Mouse (Mus musculus): Measurements from ENCODE around the gene Cish. TPM values are rescaled to one million over a fixed set of nuclear protein-coding genes. Genes with fewer than 3 reads are reported as not detected.
A peak's percentile ranks its signal among the peaks of the same experiment; 100 is the strongest.

Gene Cish
- total RNA-seq, 1 experiment from 2014 or later: 14.9 TPM

DNA sequence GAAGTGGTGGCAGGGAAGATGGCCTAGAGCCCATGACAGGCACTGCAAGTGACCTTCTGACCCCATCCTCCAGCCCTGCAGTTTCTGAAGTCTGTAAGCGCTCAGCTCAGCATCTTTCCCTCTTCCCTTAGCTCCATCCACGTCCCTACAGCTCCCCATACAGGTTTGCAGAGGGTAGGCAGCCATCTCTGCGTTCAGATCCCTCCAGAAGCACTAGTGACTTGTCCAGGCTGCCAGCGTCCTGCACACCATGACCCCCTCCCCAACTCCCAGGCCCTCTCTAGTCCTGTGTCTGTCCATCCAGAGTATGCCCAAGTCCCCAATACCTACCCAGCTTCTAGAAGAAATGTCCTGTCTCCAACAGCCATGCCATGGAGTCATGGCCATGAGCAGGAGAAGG is 17.7 kb upstream of the Cish start:
- no peak for DNase-seq

- DNase-seq: peak; percentile 63
Observed at GRCm38 (mm10) chr9:107278527-107279377, 17.1 kb upstream of the Cish start.

DNA sequence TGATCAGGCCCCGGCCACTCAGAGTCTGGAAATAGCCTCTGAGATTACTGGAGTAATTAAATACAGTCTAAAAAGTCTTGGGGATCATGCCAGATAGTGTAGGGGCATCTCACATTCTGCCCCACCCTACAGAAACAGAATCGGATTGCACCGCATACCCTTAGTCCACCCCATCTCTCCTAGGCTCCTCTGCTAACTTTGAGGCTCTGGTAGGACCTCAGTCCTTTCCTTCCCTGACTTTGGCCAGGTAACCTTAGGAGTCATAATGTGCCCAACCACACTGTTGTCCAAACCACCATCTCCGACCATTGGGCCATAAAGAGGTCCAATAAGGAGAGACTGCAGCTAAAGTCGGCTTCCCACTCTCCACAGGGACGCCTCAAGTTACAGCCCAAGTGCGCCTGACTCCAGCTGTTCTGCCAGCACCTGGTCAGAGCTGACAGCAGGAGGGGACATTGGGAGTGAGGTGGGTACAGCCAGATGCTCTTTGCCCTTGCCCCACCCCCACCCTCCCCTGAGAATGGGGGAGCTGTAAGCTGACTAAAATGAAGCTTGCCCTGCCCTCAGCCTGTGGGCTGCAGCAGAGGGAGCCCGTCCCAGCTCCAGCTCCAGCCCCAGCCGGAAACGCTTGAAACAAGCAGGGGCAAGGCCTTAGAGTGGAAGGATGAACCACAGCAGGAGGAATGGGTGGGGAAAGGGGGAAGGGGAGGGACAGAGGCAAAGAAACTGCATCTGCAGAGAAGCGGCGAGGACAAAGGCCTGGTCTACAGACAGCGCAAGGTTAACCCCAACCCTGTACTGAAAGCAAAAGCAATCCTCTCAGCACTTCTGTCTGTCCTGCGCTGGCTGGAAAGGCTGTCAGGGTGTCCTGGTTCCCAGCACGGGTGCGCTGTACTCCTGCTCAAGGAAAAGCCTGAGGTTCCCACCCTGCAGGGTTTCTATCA is 16.2 kb upstream of the Cish start:
- DNase-seq: no peak

DNA sequence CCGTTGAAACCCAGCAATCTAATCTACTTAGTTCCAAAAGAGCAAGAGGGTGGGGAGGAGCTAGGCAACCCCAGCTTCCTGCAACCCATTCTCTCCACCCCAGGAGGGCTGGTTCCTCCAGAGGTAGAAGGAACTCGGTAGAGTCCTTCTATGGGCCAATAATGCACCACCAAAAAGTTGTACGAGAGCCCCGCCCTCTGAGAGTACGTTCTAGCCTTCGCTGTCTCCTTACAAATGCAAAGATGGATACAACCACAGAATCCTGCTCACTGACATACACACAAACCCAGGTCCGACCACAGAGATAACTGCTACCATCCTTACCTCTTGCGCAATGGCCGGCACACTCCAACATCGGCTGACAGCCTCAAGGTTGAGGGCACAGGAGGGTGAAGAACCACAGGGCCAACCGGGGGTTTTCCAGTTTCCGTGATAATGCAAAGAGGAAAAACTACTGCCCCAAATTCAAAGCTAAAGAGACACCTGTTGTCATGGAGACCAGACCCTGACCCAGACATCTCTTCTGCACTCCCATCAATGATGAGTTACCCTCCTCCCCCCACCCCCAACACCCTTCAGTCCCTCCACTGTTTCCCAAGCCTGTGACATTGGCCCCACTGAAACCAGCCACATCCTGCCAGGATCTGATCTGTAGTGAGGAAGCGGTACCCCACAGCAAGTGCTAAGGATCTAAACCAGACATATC is 15.4 kb upstream of the Cish start:
- peak; percentile 46 for DNase-seq

DNA sequence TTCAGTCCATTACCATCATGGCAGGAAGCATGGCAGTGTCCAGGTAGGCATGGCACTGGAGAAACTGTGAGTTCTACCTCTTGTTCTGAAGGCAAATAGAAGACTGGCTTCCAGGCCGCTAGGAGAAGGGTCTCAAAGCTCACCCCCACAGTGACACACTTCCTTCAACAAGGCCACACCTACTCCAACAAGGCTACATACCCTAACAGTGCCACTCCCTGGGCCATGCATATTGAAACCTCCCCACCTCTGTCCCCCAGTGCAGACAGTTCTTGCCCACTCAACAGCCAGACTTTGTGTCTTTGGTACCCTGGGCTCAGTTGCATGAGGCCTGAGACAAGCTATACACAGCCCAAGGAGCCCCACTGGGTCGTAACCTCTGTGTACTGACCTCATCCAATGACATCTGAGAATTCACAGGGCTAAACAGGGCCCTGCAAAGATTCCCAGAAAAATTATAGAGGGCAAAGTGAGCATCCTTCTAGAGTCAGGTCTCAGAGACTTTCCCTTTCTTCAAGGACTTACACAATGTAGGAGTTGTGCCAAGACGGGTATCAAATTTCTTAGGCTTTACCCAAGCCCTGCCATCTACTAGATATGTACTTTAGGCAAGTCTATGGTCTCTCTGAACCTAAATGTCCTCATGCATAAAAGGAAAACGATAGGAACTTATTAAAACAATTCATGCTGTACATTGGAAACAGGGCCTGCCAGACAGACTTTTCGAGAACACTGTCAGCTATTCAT is 14.4 kb upstream of the Cish start:
- no peak for DNase-seq

DNA sequence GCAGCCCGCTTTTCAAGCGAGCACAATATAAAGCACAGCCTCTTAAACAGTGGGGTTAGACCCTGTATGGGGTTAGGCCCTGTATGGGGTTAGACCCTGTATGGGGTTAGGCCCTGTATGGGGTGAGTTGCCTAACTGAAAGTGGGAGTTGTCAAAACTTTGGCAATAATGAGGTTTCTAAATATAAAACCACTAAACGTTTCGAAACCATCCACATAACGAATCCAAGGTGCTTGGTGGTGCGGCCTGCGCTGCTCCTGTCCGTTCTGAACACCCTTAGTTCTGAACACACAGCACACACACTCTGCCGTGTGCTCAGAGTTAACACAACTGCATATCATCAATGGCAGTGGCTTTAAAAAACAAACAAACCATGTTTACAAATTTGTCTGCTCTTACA is 12.9 kb upstream of the Cish start:
- DNase-seq: no peak

DNA sequence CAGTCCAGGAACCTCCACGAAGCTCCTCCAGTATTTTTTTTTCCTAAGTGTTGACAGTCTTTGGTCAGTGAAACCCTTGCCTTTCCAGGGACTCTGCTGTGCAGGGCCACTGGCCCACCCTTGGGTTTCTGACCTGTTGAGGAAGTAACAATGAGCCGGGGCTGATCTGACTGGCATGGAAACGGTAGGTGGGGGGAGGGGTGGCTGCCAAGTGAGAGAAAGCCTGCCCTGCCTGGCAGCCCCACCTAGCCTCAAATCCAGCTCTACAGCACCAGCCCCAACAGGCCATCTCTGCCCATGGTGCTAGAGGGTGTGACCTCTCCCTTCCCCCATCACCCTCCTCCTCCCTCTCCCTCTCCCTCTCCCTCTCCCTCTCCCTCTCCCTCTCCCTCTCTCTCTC is 10.8 kb upstream of the Cish start:
- no peak for DNase-seq

- DNase-seq: no peak
Observed at GRCm38 (mm10) chr9:107287294-107287693, 8.5 kb upstream of the Cish start.

DNA sequence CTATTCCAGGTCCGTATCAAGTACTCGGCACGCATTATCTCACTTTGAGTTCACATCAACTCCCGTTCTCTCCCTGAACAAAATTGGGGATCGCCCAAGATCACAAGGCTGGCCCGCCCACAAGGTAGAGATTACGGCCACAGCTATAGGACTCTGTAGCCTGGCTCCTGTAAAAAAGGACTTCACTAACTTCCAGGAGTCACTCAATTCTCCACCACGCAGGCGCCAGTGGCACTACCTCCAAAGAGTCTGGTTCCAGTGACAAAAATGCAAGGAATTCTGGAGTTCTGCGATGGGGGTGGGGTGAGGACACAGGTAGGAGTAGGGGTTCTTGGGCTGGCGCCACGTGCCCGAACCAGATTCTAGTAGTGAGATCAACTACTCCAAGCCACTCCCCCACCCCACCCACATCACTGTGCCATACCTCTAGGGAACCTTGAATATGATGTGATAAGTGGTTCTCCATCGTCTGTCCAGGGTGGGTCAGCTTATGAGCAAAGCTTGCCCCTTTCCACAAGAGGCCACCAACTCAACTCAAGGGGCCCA is 7.6 kb upstream of the Cish start:
- no peak for DNase-seq

DNA sequence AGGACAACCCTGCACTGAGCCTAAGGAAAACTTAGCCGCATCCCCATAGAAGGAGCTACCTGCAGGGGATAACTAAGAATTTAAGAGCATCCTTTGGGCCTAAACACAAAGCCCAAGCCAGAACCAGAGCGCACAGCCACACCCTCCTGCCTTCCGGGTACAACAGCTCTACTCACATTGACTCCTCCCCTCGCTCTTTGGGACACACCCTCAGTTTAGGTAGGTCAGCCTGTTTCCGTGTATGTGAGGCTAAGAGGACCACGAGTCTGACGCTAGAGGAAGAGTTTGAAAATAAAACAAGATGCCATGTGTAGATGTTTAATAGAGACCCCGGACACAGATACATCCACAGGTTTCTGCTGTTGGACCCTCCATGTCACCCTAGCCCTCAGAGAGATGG is 7.1 kb upstream of the Cish start:
- no peak for DNase-seq

DNA sequence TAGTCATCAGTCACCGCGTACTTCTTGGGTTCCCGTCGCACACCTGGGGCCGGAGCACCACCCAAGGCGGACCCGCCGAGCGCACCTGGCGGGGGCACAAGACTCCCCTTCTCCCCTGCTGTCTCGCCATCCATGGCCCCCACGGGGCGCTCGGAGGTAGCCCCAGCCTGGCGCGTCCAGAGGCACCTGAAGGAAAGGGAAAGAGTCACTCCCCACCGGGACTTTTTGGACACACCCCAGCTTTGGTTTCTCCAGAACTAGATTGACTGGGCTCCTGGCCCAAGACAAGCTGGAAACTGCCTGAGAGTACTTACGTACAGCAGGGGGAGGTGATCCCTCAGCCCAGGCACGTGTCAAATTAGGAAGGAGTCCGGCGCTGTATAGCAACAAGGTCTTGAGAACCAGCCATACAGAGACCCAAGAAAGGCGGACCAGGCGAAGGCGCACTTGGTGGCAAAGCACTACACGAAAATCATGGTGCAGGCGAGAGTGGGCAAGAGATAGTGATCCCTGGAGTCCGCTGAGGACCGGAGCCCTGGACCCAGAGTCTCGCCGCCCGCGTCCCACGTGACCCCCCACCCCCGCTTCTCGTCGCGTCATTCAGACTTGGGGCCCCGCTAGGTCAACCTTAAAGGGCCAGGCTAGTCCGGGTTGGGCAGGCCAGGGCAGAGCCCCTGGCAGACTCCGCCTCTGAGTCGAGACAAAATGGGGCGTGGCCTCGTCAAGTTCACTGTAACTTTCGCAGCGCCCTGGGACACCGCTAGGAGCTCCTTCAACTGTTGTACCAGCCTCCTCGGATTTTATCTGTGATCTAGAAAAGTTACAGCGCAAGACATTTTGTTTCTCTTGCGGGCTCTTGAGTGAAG is 6.4 kb upstream of the Cish start, which contains the start of gene Mapkapk3:
Mapkapk3 (minus strand) TSS at position 667 of the 866 bp plus-strand sequence.
- DNase-seq: peak; percentile 86

DNA sequence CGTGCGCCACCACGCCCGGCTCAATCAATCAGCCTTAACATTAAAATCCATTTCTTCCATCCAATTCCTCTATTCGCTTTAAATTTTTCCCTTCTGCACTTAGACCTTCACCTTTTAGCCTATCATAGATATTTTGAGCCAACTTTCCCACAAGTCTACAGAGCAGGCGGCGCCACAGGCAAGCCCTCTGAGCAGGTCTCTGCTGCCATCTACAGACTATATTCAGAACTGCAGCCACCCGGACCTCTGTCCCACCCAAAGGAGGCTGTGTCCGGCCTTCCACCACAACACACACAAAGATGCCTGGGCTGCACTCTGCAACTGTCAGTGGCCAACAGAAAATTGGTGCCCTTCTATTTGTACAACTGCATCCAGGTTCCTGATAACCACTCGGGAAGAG is 4.9 kb upstream of the Cish start:
- peak; percentile 80 for DNase-seq

DNA sequence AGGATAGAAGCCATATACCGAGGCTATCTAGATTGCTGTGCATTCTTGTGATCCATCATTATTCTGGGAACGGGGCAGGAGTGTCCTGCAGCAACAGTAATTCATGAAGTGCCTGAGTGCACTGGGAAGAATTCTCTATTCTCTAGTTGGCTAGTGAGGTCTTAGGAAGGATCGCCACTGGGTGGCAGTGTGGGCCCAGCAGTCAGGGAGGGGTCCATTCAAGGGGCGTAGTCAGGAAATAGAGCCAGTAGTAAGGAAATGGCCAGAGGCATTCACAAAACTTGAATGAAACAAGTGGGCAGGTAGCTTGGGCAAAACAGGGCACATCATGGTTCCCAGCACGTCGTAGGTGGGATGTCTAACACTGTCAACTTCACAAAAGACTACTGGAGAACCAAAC is 1.6 kb upstream of the Cish start:
- DNase-seq: peak; percentile 84

DNA sequence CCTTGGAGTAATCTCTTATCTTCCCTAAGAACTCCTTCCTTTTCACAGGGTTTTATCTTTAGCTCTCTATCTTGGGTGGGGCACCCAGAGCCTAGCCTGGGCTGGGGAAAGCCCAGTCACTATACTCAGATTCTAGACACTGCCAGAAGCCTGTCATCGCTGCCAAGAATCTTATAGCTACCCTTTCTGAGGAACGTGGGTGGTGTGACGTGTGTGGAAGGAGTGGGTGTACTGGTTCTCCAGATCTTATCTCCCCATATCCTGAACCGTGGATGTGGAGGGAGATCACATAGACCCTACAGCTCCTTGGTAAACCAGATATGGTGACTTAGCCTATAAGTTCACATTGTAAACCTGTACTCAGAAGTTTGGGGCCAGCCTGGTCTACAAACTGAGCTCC is 210 bp upstream of the Cish start:
- DNase-seq: no peak

DNA sequence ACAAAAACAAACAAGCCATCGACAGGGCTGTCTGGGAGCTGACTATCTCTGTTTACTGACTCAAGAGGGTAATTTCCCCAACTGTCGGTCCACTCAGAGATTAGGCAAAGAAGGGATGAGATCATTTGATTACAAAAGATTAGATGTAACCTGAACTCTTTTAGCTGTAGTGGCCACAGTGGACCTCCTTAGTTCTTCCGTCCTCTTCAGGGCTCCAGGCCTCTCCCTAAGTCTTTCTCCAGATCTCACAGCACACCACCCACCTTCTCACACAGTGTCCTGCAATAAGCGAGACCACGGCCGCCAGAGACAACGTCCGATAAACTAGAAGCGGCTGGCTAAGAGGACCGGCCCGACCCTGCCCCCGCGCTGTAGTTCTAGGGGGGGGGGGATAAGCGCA is 215 bp downstream of the Cish start:
- DNase-seq: no peak

DNA sequence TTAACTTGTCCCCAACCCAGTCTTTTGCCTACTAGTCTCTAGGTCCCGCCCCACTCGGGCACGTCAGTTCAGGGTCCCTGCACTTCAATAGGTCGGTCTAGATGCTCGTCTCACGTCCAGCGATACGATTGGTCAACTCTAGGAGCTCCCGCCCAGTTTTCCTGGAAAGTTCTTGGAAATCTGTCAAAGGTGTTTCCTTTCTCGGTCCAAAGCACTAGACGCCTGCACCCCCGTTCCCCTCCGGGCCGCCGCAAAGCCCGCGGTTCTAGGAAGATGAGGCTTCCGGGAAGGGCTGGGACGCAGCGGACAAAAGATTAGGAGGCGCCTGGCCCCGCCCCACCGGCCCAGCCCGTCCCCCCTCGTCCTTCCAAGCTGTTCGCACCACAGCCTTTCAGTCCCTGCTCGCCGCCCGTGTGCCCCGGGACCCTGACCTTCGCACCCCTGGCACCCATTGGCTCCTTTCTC is 707 bp downstream of the Cish start:
- DNase-seq: peak; percentile 90

- no peak for DNase-seq
Observed at GRCm38 (mm10) chr9:107297059-107297458, 1.2 kb downstream of the Cish start.

- DNase-seq: no peak
Observed at GRCm38 (mm10) chr9:107297658-107298057, 1.8 kb downstream of the Cish start.

- DNase-seq: no peak
Observed at GRCm38 (mm10) chr9:107298059-107298780, 2.4 kb downstream of the Cish start.

- no peak for DNase-seq
Observed at GRCm38 (mm10) chr9:107298876-107299275, 3.0 kb downstream of the Cish start.

Measured in adrenal gland, postnatal 25 days (tissue).